Mouse (Mus musculus) spleen, adult 2 months (tissue): ENCODE data around the gene Tspan8. TPM values are rescaled to one million over a fixed set of nuclear protein-coding genes. Genes with fewer than 3 reads are reported as not detected.

Experiments used
- DNase-seq, 2 experiments: peaks; one replicate each; pipeline versions ENCODE4 v3.0.0 to v3.0.0-alpha.2; 2012 to 2021; ENCODE audit warnings: low spot score in 2 of 2, low read depth in 1 of 2
- H3K27ac ChIP-seq: fragments of 200-500 bp; 2 replicates; pipeline ENCODE4 v1.5.1; 2012; ENCODE audit warnings: low read length, inconsistent platforms; ENCODE audit not compliant: insufficient read depth
- H3K27me3 ChIP-seq: fragments of 200-500 bp; 2 replicates; pipeline ENCODE4 v1.6.1; 2012; ENCODE audit warnings: mild to moderate bottlenecking, moderate library complexity, low read length, inconsistent platforms; ENCODE audit not compliant: control insufficient read depth, insufficient read depth
- H3K36me3 ChIP-seq: fragments of 200-500 bp; 2 replicates; pipeline ENCODE4 v1.6.1; 2012; ENCODE audit warnings: mild to moderate bottlenecking, low read length, inconsistent platforms; ENCODE audit not compliant: control insufficient read depth, insufficient read depth
- H3K4me1 ChIP-seq: fragments of 200-500 bp; 2 replicates; pipeline ENCODE4 v1.6.1; 2011; ENCODE audit warnings: inconsistent platforms; ENCODE audit not compliant: control insufficient read depth, insufficient read depth, insufficient read length
- H3K4me3 ChIP-seq: fragments of 200-500 bp; 2 replicates; pipeline ENCODE4 v1.5.1; 2011; ENCODE audit warnings: mild to moderate bottlenecking, inconsistent platforms; ENCODE audit not compliant: insufficient read depth, insufficient read length; ENCODE audit errors: extremely low read depth
- CTCF ChIP-seq: fragments of 200-500 bp; IDR thresholded peaks from 2 replicates; pipeline ENCODE4 v1.5.1; 2011; ENCODE audit warnings: mild to moderate bottlenecking, inconsistent platforms; ENCODE audit not compliant: insufficient read depth, insufficient read length, insufficient replicate concordance; ENCODE audit errors: extremely low read depth
- POLR2A ChIP-seq: fragments of 200-500 bp; IDR thresholded peaks from 2 replicates; pipeline ENCODE4 v1.6.1; 2011; ENCODE audit warnings: low read depth, low read length, inconsistent platforms
- WGBS: fragments of 180-500 bp; shearing (Covaris S2); methylation state at CpG from one replicate; pipeline ENCODE4 v1.1.7; 2018; 5-methylcytosine and 5-hydroxymethylcytosine counted together
- polyA plus RNA-seq: library from polyadenylated mRNA; depleted of rRNA; stranded (reverse); fragments of >200 nt; gene quantifications from 2 replicates; pipeline ENCODE4 v1.2.3, GENCODE M21; 2012

Tspan8 gene
- polyA plus RNA-seq, 1 experiment = 1.4 TPM

GRCm38 (mm10) chr10:115809169-115809568, 7.5 kb upstream of the Tspan8 start:
- TF ChIP-seq POLR2A (no peak), CTCF (no peak)
- H3K4me1 ChIP-seq = no peaks in the 10 kb centered on the region
- no peak for DNase-seq
- no peaks in the 10 kb centered on the region for H3K27me3 ChIP-seq
- WGBS = 84% methylated on average over 7 of the region's 7 CpGs
- no peak overlapping the region for H3K27ac ChIP-seq
- no peak overlapping the region for H3K4me3 ChIP-seq
- H3K36me3 ChIP-seq = no peaks in the 10 kb centered on the region

- no peaks in the 10 kb centered on the region for H3K4me1 ChIP-seq
These were observed 5.1 kb upstream of the Tspan8 start for GRCm38 (mm10) chr10:115811519-115811918.

GRCm38 (mm10) chr10:115814878-115815277, 1.8 kb upstream of the Tspan8 start:
- H3K4me3 ChIP-seq = no peak overlapping the region
- no peaks in the 10 kb centered on the region for H3K36me3 ChIP-seq
- H3K4me1 ChIP-seq = no peaks in the 10 kb centered on the region
- 94% methylated on average over 11 of the region's 11 CpGs for WGBS
- no peak overlapping the region for H3K27ac ChIP-seq
- TF ChIP-seq POLR2A (no peak), CTCF (no peak)
- DNase-seq = no peak
- H3K27me3 ChIP-seq = no peaks in the 10 kb centered on the region

More at GRCm38 (mm10) chr10:115811519-115811918, 5.1 kb upstream of the Tspan8 start:
- H3K36me3 ChIP-seq = no peaks in the 10 kb centered on the region
- no peaks in the 10 kb centered on the region for H3K27me3 ChIP-seq
- H3K27ac ChIP-seq = no peak overlapping the region
- no peak overlapping the region for H3K4me3 ChIP-seq
- TF ChIP-seq CTCF = no peak
- no peak for TF ChIP-seq POLR2A
- no peak for DNase-seq
- WGBS = 79% methylated on average over 5 of the region's 5 CpGs

GRCm38 (mm10) chr10:115817056-115817724, 558 bp downstream of the Tspan8 start:
- no peak overlapping the region; the same call in 1 of the 2 replicates for H3K4me3 ChIP-seq
- TF ChIP-seq CTCF = no peak
- TF ChIP-seq POLR2A = no peak
- no peak overlapping the region for H3K27ac ChIP-seq
- WGBS = 44% methylated on average over 13 of the region's 13 CpGs
- no peaks in the 10 kb centered on the region for H3K4me1 ChIP-seq
- no peak for DNase-seq
- H3K36me3 ChIP-seq = no peaks in the 10 kb centered on the region
- H3K27me3 ChIP-seq = no peaks in the 10 kb centered on the region

- TF ChIP-seq POLR2A (no peak), CTCF (no peak)
- H3K27me3 ChIP-seq = no peaks in the 10 kb centered on the region
- H3K4me3 ChIP-seq = no peak overlapping the region
- H3K27ac ChIP-seq = no peak overlapping the region
- 91% methylated on average over 7 of the region's 7 CpGs for WGBS
- no peak for DNase-seq
- H3K36me3 ChIP-seq = no peaks in the 10 kb centered on the region
- H3K4me1 ChIP-seq = no peaks in the 10 kb centered on the region
These were observed 8.7 kb downstream of the Tspan8 start for GRCm38 (mm10) chr10:115825289-115825688.

GRCm38 (mm10) chr10:115828872-115829271, 12.2 kb downstream of the Tspan8 start:
- Histone ChIP-seq H3K27me3 (no peaks in the 10 kb centered on the region), H3K36me3 (no peaks in the 10 kb centered on the region), H3K4me3 (no peak overlapping the region), H3K27ac (no peak overlapping the region), H3K4me1 (no peaks in the 10 kb centered on the region)
- WGBS = 93% methylated on average over 5 of the region's 5 CpGs
- DNase-seq = no peak
- no peak for TF ChIP-seq CTCF
- TF ChIP-seq POLR2A = no peak

- WGBS = 78% methylated on average over 1 of the region's 1 CpGs
- H3K27ac ChIP-seq = no peak overlapping the region
- H3K36me3 ChIP-seq = no peaks in the 10 kb centered on the region
These were observed 13.1 kb downstream of the Tspan8 start for GRCm38 (mm10) chr10:115829696-115830095.

More at GRCm38 (mm10) chr10:115829696-115830095, 13.1 kb downstream of the Tspan8 start:
- TF ChIP-seq CTCF (no peak), POLR2A (no peak)
- Histone ChIP-seq H3K27me3 (no peaks in the 10 kb centered on the region), H3K4me3 (no peak overlapping the region), H3K4me1 (no peaks in the 10 kb centered on the region)
- DNase-seq = no peak
